Mouse (Mus musculus) megakaryocyte-erythroid progenitor cell, adult 5 weeks (primary cell): ENCODE measurements around the gene Kcnf1. TPM values are rescaled to one million over a fixed set of nuclear protein-coding genes. Genes with fewer than 3 reads are reported as not detected.

Source experiments
- polyA plus RNA-seq: library from polyadenylated mRNA; stranded (reverse); fragments of >175 nt; gene quantifications from 2 replicates; pipeline ENCODE4 v1.2.3, GENCODE M21; 2012

The Kcnf1 gene
- 0.05 TPM in 1 of 2 replicates, not detected in the other for polyA plus RNA-seq

GRCm38 (mm10) chr12:17176757-17177092 lies at the start of gene Kcnf1:
Gene Kcnf1 (minus strand): TSS chr12:17176888.

Other genes starting within 250 kb of the Kcnf1 start
- gene Pqlc3, start 176.5 kb downstream of the Kcnf1 start, polyA plus RNA-seq, result 21.3 and 27.8 TPM in 2 replicates
- 1.5 and 1.6 TPM in 2 replicates for gene 2410004P03Rik, start 165.2 kb downstream of the Kcnf1 start, polyA plus RNA-seq
- gene Pdia6, start 89.7 kb upstream of the Kcnf1 start, polyA plus RNA-seq, result 61.3 and 63.6 TPM in 2 replicates
- not detected in 2 replicates for gene Atp6v1c2, start 152.5 kb upstream of the Kcnf1 start, polyA plus RNA-seq
- 7.2 and 7.7 TPM in 2 replicates for gene Nol10, start 171.6 kb upstream of the Kcnf1 start, polyA plus RNA-seq